Mouse (Mus musculus): ENCODE data around the gene Cd300ld3. TPM values are rescaled to one million over a fixed set of nuclear protein-coding genes. Genes with fewer than 3 reads are reported as not detected.
"Not testable (repeated sequence)": the region's sequence is repeated elsewhere in the genome, so short reads cannot be mapped to it uniquely, and the experiment has no call there.

Gene Cd300ld3
- polyA plus RNA-seq, 1 experiment from 2014 or later: not detected

DNA sequence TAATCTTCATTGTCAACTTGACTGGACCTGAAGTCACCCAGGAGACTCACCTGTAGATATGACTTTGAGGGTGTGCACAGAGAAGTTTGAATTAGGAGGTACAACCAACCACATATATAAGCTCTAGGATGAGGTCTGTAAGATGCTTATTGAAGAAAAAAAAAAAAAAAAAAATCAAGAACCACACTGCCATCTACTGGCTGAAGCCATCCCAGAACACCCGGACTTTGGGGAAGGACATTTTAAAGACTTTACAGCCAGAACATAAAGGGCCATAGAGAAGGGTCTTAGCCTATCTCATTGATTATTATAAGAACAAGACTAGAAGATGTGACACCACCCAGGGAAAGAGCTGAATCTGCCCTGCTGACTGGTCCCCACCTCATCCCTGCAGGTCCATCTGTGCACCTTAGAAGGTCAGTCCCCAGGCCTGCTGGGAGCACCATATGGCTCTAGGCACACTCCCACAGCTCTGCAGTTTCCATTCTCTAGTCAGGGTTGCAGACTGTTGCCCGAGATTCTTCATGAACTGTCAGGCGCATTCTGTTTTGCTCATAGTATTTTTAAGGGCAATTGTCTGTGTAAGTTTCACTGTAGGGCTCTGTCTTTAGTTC, 1.2 kb upstream of the Cd300ld3 start:
- ATAC-seq (no peak), DNase-seq (no peak)
- no peaks in the 10 kb centered on the region for H3K36me3 ChIP-seq (replicated peaks; ENCODE audit: insufficient read depth, low read length)
- H3K9ac ChIP-seq (replicated peaks): no peak overlapping the region
- WGBS (ENCODE audit: insufficient replicate concordance): 40% methylated on average over 3 of the region's 3 CpGs
- no peak overlapping the region for H3K27ac ChIP-seq (ENCODE audit: low read depth)
- TF ChIP-seq EP300 (IDR thresholded peaks at IDR 0.05; ENCODE audit: low read depth): no peak
- TF ChIP-seq CTCF (IDR thresholded peaks at IDR 0.05; ENCODE audit: low read depth): peak; percentile 49
- no peak overlapping the region for H3K4me3 ChIP-seq (ENCODE audit: low read depth, low read length)
- H3K9me3 ChIP-seq (ENCODE audit: low read length): no peaks in the 10 kb centered on the region
- H3K4me1 ChIP-seq (ENCODE audit: insufficient read depth): no peaks in the 10 kb centered on the region
- no peak overlapping the region for H3K4me2 ChIP-seq (ENCODE audit: low read depth, low read length)
- H3K27me3 ChIP-seq (ENCODE audit: insufficient read depth, low read length): no peaks in the 10 kb centered on the region

- H3K4me3 ChIP-seq (ENCODE audit: low read depth, low read length); DNase-seq; H3K9me3 ChIP-seq (ENCODE audit: low read length); H3K36me3 ChIP-seq (replicated peaks; ENCODE audit: insufficient read depth, low read length); H3K27ac ChIP-seq (ENCODE audit: low read depth); H3K4me1 ChIP-seq (ENCODE audit: insufficient read depth); H3K27me3 ChIP-seq (ENCODE audit: insufficient read depth, low read length); ATAC-seq; H3K9ac ChIP-seq (replicated peaks); H3K4me2 ChIP-seq (ENCODE audit: low read depth, low read length): not testable (repeated sequence)
- WGBS (ENCODE audit: insufficient replicate concordance): no CpG with 5 or more reads among the region's 6 CpGs
Measured at GRCm38 (mm10) chr11:115037669-115038068, 10.5 kb downstream of the Cd300ld3 start, which contains the start of gene Cd300ld5. Gene Cd300ld5, minus strand, starts transcription at chr11:115037769.

GRCm38 (mm10) chr11:115026912-115027311, 21.3 kb downstream of the Cd300ld3 start, which contains the start of gene Cd300ld4:
Gene Cd300ld4, minus strand, starts transcription at chr11:115027012.
- H3K27ac ChIP-seq (ENCODE audit: low read depth); H3K27me3 ChIP-seq (ENCODE audit: insufficient read depth, low read length); H3K4me2 ChIP-seq (ENCODE audit: low read depth, low read length); H3K9me3 ChIP-seq (ENCODE audit: low read length); DNase-seq; H3K9ac ChIP-seq (replicated peaks); H3K36me3 ChIP-seq (replicated peaks; ENCODE audit: insufficient read depth, low read length); H3K4me1 ChIP-seq (ENCODE audit: insufficient read depth); H3K4me3 ChIP-seq (ENCODE audit: low read depth, low read length); ATAC-seq: not testable (repeated sequence)
- no CpG with 5 or more reads among the region's 6 CpGs for WGBS (ENCODE audit: insufficient replicate concordance)

DNA sequence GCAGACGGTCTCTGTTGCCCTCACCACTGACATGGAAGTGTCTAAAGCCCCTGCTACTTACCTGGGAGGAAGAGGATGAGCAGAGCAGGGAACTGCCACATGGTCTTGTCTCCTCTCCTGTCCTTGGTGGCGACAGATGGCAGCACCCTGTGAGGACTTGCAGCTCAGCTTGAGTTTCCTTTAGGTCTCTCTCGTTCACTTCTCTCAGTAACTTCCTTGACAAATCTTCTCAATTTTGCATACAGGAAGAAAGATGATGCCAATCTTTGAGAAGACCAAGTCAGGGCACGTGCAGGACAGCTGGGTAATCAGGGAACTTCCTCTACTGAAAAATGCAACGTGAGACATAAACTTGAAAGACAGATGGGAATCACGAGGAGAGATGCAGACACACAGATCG, 32.1 kb downstream of the Cd300ld3 start, which contains the start of gene Cd300ld2:
Gene Cd300ld2 (minus strand): TSS at position 101 of the 400 bp plus-strand sequence.
- H3K9me3 ChIP-seq (ENCODE audit: low read length); H3K4me3 ChIP-seq (ENCODE audit: low read depth, low read length); H3K36me3 ChIP-seq (replicated peaks; ENCODE audit: insufficient read depth, low read length); H3K9ac ChIP-seq (replicated peaks); H3K4me2 ChIP-seq (ENCODE audit: low read depth, low read length); H3K27me3 ChIP-seq (ENCODE audit: insufficient read depth, low read length); ATAC-seq; H3K4me1 ChIP-seq (ENCODE audit: insufficient read depth); H3K27ac ChIP-seq (ENCODE audit: low read depth); DNase-seq: not testable (repeated sequence)
- no CpG with 5 or more reads among the region's 7 CpGs for WGBS (ENCODE audit: insufficient replicate concordance)

DNA sequence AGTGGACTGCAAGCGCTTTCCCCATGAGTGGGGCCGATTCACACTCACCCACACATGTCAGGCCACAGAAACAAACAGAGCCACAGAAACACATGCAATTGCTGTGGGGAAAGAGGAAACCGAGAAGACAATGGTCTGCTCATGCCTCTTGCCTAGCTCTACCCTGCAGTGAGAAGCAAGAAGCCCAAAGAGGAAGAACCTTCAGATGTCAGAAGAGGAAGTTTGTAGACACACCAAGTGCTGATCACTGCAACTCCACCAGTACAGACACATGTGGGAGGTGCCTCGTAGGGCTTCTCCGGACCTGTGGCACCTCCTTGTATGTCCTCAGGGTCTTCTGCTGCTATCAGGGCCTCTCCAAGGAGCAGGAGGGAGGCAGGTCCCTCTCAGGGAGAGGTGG, 44.1 kb downstream of the Cd300ld3 start:
- DNase-seq (peak; percentile 34), ATAC-seq (peak; percentile 55)
- H3K9me3 ChIP-seq (ENCODE audit: low read length): no peaks in the 10 kb centered on the region
- H3K27me3 ChIP-seq (ENCODE audit: insufficient read depth, low read length): no peaks in the 10 kb centered on the region
- 37% methylated on average over 5 of the region's 5 CpGs for WGBS (ENCODE audit: insufficient replicate concordance)
- no peaks in the 10 kb centered on the region for H3K36me3 ChIP-seq (replicated peaks; ENCODE audit: insufficient read depth, low read length)
- H3K27ac ChIP-seq (ENCODE audit: low read depth): peak overlapping the region; percentile 70
- no peak overlapping the region for H3K4me3 ChIP-seq (ENCODE audit: low read depth, low read length)
- TF ChIP-seq CTCF (IDR thresholded peaks at IDR 0.05; ENCODE audit: low read depth) (no peak), EP300 (IDR thresholded peaks at IDR 0.05; ENCODE audit: low read depth) (no peak)
- H3K9ac ChIP-seq (replicated peaks): no peak overlapping the region
- H3K4me2 ChIP-seq (ENCODE audit: low read depth, low read length): no peak overlapping the region
- 0 out of 2 replicates have a peak, but pooled peaks cover 5% of the 10 kb centered on the region for H3K4me1 ChIP-seq (ENCODE audit: insufficient read depth)

- ATAC-seq (no peak), DNase-seq (no peak)
- Histone ChIP-seq H3K4me1 (ENCODE audit: insufficient read depth) (0 out of 2 replicates have a peak, but pooled peaks cover 5% of the 10 kb centered on the region), H3K9ac (replicated peaks) (no peak within 1 kb of the TSS), H3K9me3 (ENCODE audit: low read length) (no peaks in the 10 kb centered on the region), H3K36me3 (replicated peaks; ENCODE audit: insufficient read depth, low read length) (no peaks in the 10 kb centered on the region), H3K27ac (ENCODE audit: low read depth) (peak within 1 kb of the TSS; percentile 64), H3K27me3 (ENCODE audit: insufficient read depth, low read length) (no peaks in the 10 kb centered on the region), H3K4me3 (ENCODE audit: low read depth, low read length) (no peak within 1 kb of the TSS), H3K4me2 (ENCODE audit: low read depth, low read length) (peak within 1 kb of the TSS; percentile 44; the same call in 1 of the 2 replicates)
- WGBS (ENCODE audit: insufficient replicate concordance): 44% methylated on average over 7 of the region's 7 CpGs
- no peak for TF ChIP-seq CTCF (IDR thresholded peaks at IDR 0.05; ENCODE audit: low read depth)
- TF ChIP-seq EP300 (IDR thresholded peaks at IDR 0.05; ENCODE audit: low read depth): no peak
Measured at GRCm38 (mm10) chr11:115001474-115002040, 46.7 kb downstream of the Cd300ld3 start, which contains the start of gene Cd300c2. Gene Cd300c2, minus strand, starts transcription at chr11:115001880.

Other genes starting within 250 kb of the Cd300ld3 start
- gene Gpr142, start 249.5 kb downstream of the Cd300ld3 start, polyA plus RNA-seq (2015; fragmentation: Nextera tagmentation; extraction: Ambion mirVana): not detected in 2 replicates
- 23.2 and 24.9 TPM in 2 replicates for gene Gprc5c, start 197.3 kb downstream of the Cd300ld3 start, polyA plus RNA-seq (2015; fragmentation: Nextera tagmentation; extraction: Ambion mirVana)
- gene Cd300a, start 158.4 kb downstream of the Cd300ld3 start, polyA plus RNA-seq (2015; fragmentation: Nextera tagmentation; extraction: Ambion mirVana): 7.7 and 9.7 TPM in 2 replicates
- 1.8 and 2.5 TPM in 2 replicates for gene Cd300lb, start 114.0 kb downstream of the Cd300ld3 start, polyA plus RNA-seq (2015; fragmentation: Nextera tagmentation; extraction: Ambion mirVana)
- gene Cd300c, start 79.3 kb downstream of the Cd300ld3 start, polyA plus RNA-seq (2015; fragmentation: Nextera tagmentation; extraction: Ambion mirVana): 0.29 TPM in 1 of 2 replicates, not detected in the other
- 2.2 and 2.4 TPM in 2 replicates for gene Cd300ld, start 58.5 kb downstream of the Cd300ld3 start, polyA plus RNA-seq (2015; fragmentation: Nextera tagmentation; extraction: Ambion mirVana)
- gene Cd300c2, start 46.5 kb downstream of the Cd300ld3 start, polyA plus RNA-seq (2015; fragmentation: Nextera tagmentation; extraction: Ambion mirVana): 16.3 and 17.3 TPM in 2 replicates
- not detected in 2 replicates for gene Cd300ld2, start 32.2 kb downstream of the Cd300ld3 start, polyA plus RNA-seq (2015; fragmentation: Nextera tagmentation; extraction: Ambion mirVana)
- not detected in 2 replicates for gene Cd300ld4, start 21.4 kb downstream of the Cd300ld3 start, polyA plus RNA-seq (2015; fragmentation: Nextera tagmentation; extraction: Ambion mirVana)
- not detected in 2 replicates for gene Cd300ld5, start 10.6 kb downstream of the Cd300ld3 start, polyA plus RNA-seq (2015; fragmentation: Nextera tagmentation; extraction: Ambion mirVana)
- gene Cd300e, start 13.8 kb upstream of the Cd300ld3 start, polyA plus RNA-seq (2015; fragmentation: Nextera tagmentation; extraction: Ambion mirVana): 0.98 and 1.1 TPM in 2 replicates
- gene Rab37, start 43.0 kb upstream of the Cd300ld3 start, polyA plus RNA-seq (2015; fragmentation: Nextera tagmentation; extraction: Ambion mirVana): 2.5 and 3.1 TPM in 2 replicates
- 8.5 and 9.3 TPM in 2 replicates for gene Cd300lf, start 85.6 kb upstream of the Cd300ld3 start, polyA plus RNA-seq (2015; fragmentation: Nextera tagmentation; extraction: Ambion mirVana)
- 101 and 115 TPM in 2 replicates for gene Slc9a3r1, start 114.9 kb upstream of the Cd300ld3 start, polyA plus RNA-seq (2015; fragmentation: Nextera tagmentation; extraction: Ambion mirVana)
- gene Tmem104, start 139.1 kb upstream of the Cd300ld3 start, polyA plus RNA-seq (2015; fragmentation: Nextera tagmentation; extraction: Ambion mirVana): 5.7 and 7.1 TPM in 2 replicates
- gene Nat9, start 139.4 kb upstream of the Cd300ld3 start, polyA plus RNA-seq (2015; fragmentation: Nextera tagmentation; extraction: Ambion mirVana): 16.5 and 16.7 TPM in 2 replicates
- 0.04 and 0.09 TPM in 2 replicates for gene Grin2c, start 218.8 kb upstream of the Cd300ld3 start, polyA plus RNA-seq (2015; fragmentation: Nextera tagmentation; extraction: Ambion mirVana)
- gene Fdxr, start 228.6 kb upstream of the Cd300ld3 start, polyA plus RNA-seq (2015; fragmentation: Nextera tagmentation; extraction: Ambion mirVana): 7.0 and 7.3 TPM in 2 replicates
- gene Fads6, start 249.3 kb upstream of the Cd300ld3 start, polyA plus RNA-seq (2015; fragmentation: Nextera tagmentation; extraction: Ambion mirVana): 4.6 and 4.9 TPM in 2 replicates

All from liver, postnatal 0 days (tissue).